In the genomic region with DNA sequence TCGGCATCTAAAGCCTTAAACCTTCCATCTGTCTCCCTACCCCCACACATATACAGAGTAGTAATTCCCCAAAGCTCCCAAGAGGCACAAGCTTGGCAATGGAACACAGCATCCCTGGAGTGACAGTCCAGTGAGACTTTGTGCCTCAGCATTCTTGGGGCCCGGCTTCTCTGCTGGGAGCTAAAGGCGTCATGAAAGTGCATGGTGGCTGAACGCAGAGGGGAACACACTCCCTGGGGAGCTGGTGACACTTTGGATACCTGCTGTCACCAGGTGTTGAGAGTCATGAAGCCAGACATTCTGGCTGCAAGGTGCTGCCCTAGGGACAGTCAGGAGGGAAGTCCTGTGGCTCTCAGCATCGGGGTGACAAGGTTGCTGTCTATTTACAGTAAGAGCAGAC, we compare ENCODE assay signal across 26 mouse cellular contexts.
A peak's percentile ranks its signal among the peaks of the same experiment; 100 is the strongest.
DNase-seq lines count a peak whose midpoint lies in the region; ATAC-seq and TF ChIP-seq lines count a peak whose summit lies in the region.
"Had no signal": no experiment of that assay in that cellular context is flagged by ENCODE, and none has a peak within 500 bp of the region (broad histone marks: within the 10 kb centered on the region; RNA-seq: fewer than 3 reads in every experiment).

No protein-coding gene starts in this region.

- peaks cover 8% of the 10 kb centered on the region for H3K36me3 ChIP-seq in heart, adult 2 months (ENCODE audit: control insufficient read depth, insufficient read depth, low read length)
- H3K36me3 ChIP-seq in heart, embryonic 14.5 days (ENCODE audit: control insufficient read depth, insufficient read depth, low read length): no peaks in the 10 kb centered on the region
- H3K36me3 ChIP-seq in CH12.LX (replicated peaks in 1 of 2; ENCODE audit: control insufficient read depth in 1 of 2, insufficient read depth in 1 of 2, low read length in 1 of 2): peaks cover 2 to 50% of the 10 kb centered on the region in 2 experiments
- H3K36me3 ChIP-seq: embryonic facial prominence, embryonic 13.5 days; heart, embryonic 15.5 days had no signal

- peak; percentile 90 for DNase-seq in heart, adult 11 months
- DNase-seq in heart, adult 2 months: no peak
- DNase-seq in heart, adult 18-20 months: no peak
- peak; percentile 68 for DNase-seq in CH12.LX (ENCODE audit: extremely low read depth)
- DNase-seq in ovary, postnatal 10 days (ENCODE audit: low spot score): no peak
- DNase-seq: adrenal gland, adult 2 months; adrenal gland, postnatal 14 days; B cell, adult 2 months; cerebellum, adult 11 months; cerebellum, adult 2 months; cerebellum, adult 9-11 months; cerebellum, postnatal 25 days; forebrain, postnatal 0 days; gastrocnemius, adult 2 months; gastrocnemius, postnatal 14 days; heart, postnatal 10 days; heart, postnatal 4 days; kidney, adult 18-20 months had no signal

- intact Hi-C loops in heart, adult 2 months (cut with DNase I): no loop called here

- WGBS in heart, adult 2 months: 53% methylated on average over 5 of the region's 5 CpGs
- 38% methylated on average over 5 of the region's 5 CpGs for WGBS in heart, embryonic 14.5 days

- H3K79me2 ChIP-seq in heart, adult 2 months (replicated peaks; ENCODE audit: control insufficient read depth, insufficient read depth, low read length): no peaks in the 10 kb centered on the region
- peaks cover 2% of the 10 kb centered on the region; the same call in 1 of the 2 replicates for H3K79me2 ChIP-seq in CH12.LX (replicated peaks; ENCODE audit: control insufficient read depth, extremely low read depth, insufficient read depth, poor library complexity, severe bottlenecking)

- TF ChIP-seq RAD21 in CH12.LX (IDR thresholded peaks at IDR 0.05; ENCODE audit: low read depth, low read length): no peak

- no peak for ATAC-seq in heart, embryonic 14.5 days (ENCODE audit: insufficient number of reproducible peaks, insufficient read depth, low FRiP score, low read depth)
- ATAC-seq: forebrain, embryonic 14.5 days; forebrain, postnatal 0 days; hindbrain, postnatal 0 days; inflammation-experienced regulatory T-cells, adult 6 months; intestine, embryonic 16.5 days had no signal

- no peak overlapping the region for H3K4me3 ChIP-seq in heart, adult 2 months
- H3K4me3 ChIP-seq in heart, embryonic 14.5 days (ENCODE audit: control insufficient read depth in 1 of 2, insufficient read depth in 1 of 2, low read depth in 1 of 2, low read length in 2 of 2): no peak overlapping the region
- no peak overlapping the region for H3K4me3 ChIP-seq in CH12.LX (replicated peaks in 1 of 3; ENCODE audit: low read depth in 2 of 3, low read length in 2 of 3, poor library complexity in 1 of 3)
- H3K4me3 ChIP-seq: embryonic facial prominence, embryonic 13.5 days; gastrocnemius, adult 2 months; heart, embryonic 15.5 days had no signal

- H3K9ac ChIP-seq in heart, adult 2 months (ENCODE audit: low read depth, low read length): no peak overlapping the region
- 0 out of 2 replicates have a peak overlapping the region, but pooled peaks have one; percentile 30 for H3K9ac ChIP-seq in heart, embryonic 14.5 days (ENCODE audit: low read length)
- H3K9ac ChIP-seq in CH12.LX (ENCODE audit: insufficient read depth, low read depth): no peak overlapping the region
- H3K9ac ChIP-seq: embryonic facial prominence, embryonic 13.5 days; forebrain, postnatal 0 days; heart, embryonic 15.5 days; hindbrain, embryonic 14.5 days had no signal

- TF ChIP-seq POLR2A in heart, adult 2 months (IDR thresholded peaks at IDR 0.05; ENCODE audit: insufficient read depth, low read depth, low read length): no peak
- TF ChIP-seq POLR2A in CH12.LX (IDR thresholded peaks at IDR 0.05; ENCODE audit: low read depth, low read length): no peak

- no peak for TF ChIP-seq EP300 in heart, adult 2 months (IDR thresholded peaks at IDR 0.05; ENCODE audit: insufficient read depth, low read depth, low read length)
- TF ChIP-seq EP300 in CH12.LX (IDR thresholded peaks at IDR 0.05; ENCODE audit: low read length): no peak

- no peaks in the 10 kb centered on the region for H3K9me3 ChIP-seq in heart, embryonic 14.5 days (ENCODE audit: control insufficient read depth, low read length)
- H3K9me3 ChIP-seq in CH12.LX (replicated peaks; ENCODE audit: low read length): no peaks in the 10 kb centered on the region
- H3K9me3 ChIP-seq: embryonic facial prominence, embryonic 13.5 days; heart, embryonic 15.5 days had no signal

- in situ Hi-C loops in CH12.LX (cut with MboI; ENCODE audit: low pct_ligation_motif_present, low pct_unique_long_range_greater_than_20kb, low sequenced_read_pairs): no loop called here

- dilution Hi-C loops in CH12.LX (cut with MboI; ENCODE audit: extremely low pct_ligation_motif_present, extremely low pct_unique_long_range_greater_than_20kb, low sequenced_read_pairs): no loop called here

- no peak for TF ChIP-seq CTCF in heart, adult 2 months (IDR thresholded peaks at IDR 0.05)
- no peak for TF ChIP-seq CTCF in CH12.LX (conservative IDR thresholded peaks at IDR 0.05 in 1 of 2, IDR thresholded peaks at IDR 0.05 in 1 of 2; ENCODE audit: low read depth in 2 of 2, low read length in 2 of 2)

- H3K27me3 ChIP-seq in heart, adult 2 months (ENCODE audit: control insufficient read depth, insufficient read depth, low read length): no peaks in the 10 kb centered on the region
- no peaks in the 10 kb centered on the region for H3K27me3 ChIP-seq in heart, embryonic 14.5 days (ENCODE audit: control insufficient read depth, insufficient read depth, low read length)
- no peaks in the 10 kb centered on the region for H3K27me3 ChIP-seq in CH12.LX (replicated peaks)
- H3K27me3 ChIP-seq: embryonic facial prominence, embryonic 13.5 days; heart, embryonic 15.5 days had no signal

- no peak overlapping the region for H3K27ac ChIP-seq in heart, adult 2 months
- 0 out of 4 replicates have a peak overlapping the region, but pooled peaks of 1 of the 2 experiments have one; percentile 28 for H3K27ac ChIP-seq in heart, embryonic 14.5 days (replicated peaks in 1 of 2; ENCODE audit: control insufficient read depth in 1 of 2, insufficient read depth in 1 of 2, low read depth in 2 of 2, low read length in 2 of 2)
- no peak overlapping the region for H3K27ac ChIP-seq in CH12.LX (ENCODE audit: insufficient read depth, low read depth)
- H3K27ac ChIP-seq: embryonic facial prominence, embryonic 13.5 days; gastrocnemius, adult 2 months; heart, embryonic 15.5 days; hindbrain, embryonic 14.5 days; hindbrain, postnatal 0 days had no signal

- H3K4me2 ChIP-seq in heart, embryonic 14.5 days (ENCODE audit: low read length): no peak overlapping the region
- H3K4me2 ChIP-seq in CH12.LX (ENCODE audit: insufficient read depth, low read depth, poor library complexity, severe bottlenecking): no peak overlapping the region
- H3K4me2 ChIP-seq: embryonic facial prominence, embryonic 13.5 days; heart, embryonic 15.5 days; hindbrain, embryonic 14.5 days had no signal

- peaks cover 4% of the 10 kb centered on the region for H3K4me1 ChIP-seq in heart, adult 2 months (ENCODE audit: control insufficient read depth, insufficient read depth, low read length)
- H3K4me1 ChIP-seq in heart, embryonic 14.5 days (ENCODE audit: control insufficient read depth in 2 of 2, insufficient read depth in 2 of 2, low read length in 2 of 2): peaks cover 15 to 43% of the 10 kb centered on the region in 2 experiments
- H3K4me1 ChIP-seq in CH12.LX (ENCODE audit: control insufficient read depth in 1 of 2, insufficient read depth in 2 of 2): peaks cover 14 to 79% of the 10 kb centered on the region in 2 experiments

TF ChIP-seq in CH12.LX, 34 proteins besides CTCF, POLR2A, EP300 and RAD21:
- TF ChIP-seq HCFC1 (IDR thresholded peaks at IDR 0.05; ENCODE audit: low read depth, low read length) (no peak), MEF2A (IDR thresholded peaks at IDR 0.05; ENCODE audit: borderline replicate concordance, low read depth, low read length) (0 out of 2 replicates have a peak, but pooled peaks have one; percentile 9), PAX5 (IDR thresholded peaks at IDR 0.05; ENCODE audit: low read length) (no peak), TCF12 (IDR thresholded peaks at IDR 0.05; ENCODE audit: low read depth, low read length) (0 out of 2 replicates have a peak, but pooled peaks have one; percentile 28), BHLHE40 (IDR thresholded peaks at IDR 0.05; ENCODE audit: low read depth, low read length) (peak; percentile 42; the same call in 1 of the 2 replicates), E2F4 (IDR thresholded peaks at IDR 0.05; ENCODE audit: insufficient replicate concordance, low read depth, low read length) (no peak), TBP (conservative IDR thresholded peaks at IDR 0.05; ENCODE audit: low read depth, low read length) (no peak), ETS1 (conservative IDR thresholded peaks at IDR 0.05; ENCODE audit: low read depth, low read length) (peak; percentile 61), USF2 (conservative IDR thresholded peaks at IDR 0.05; ENCODE audit: low read depth, low read length) (no peak), ZKSCAN1 (IDR thresholded peaks at IDR 0.05; ENCODE audit: borderline replicate concordance, low read depth, low read length) (no peak)

Comparison
In these comparisons a context has a peak if more than half of its experiments do, and no peak if none do; other contexts are left out.
1. DNase-seq: peak in heart, adult 11 months (single experiment) and CH12.LX (single experiment); none in heart, adult 2 months (0 of 2), heart, adult 18-20 months (0 of 2) and ovary, postnatal 10 days (single experiment).